Mouse (Mus musculus) granulocyte monocyte progenitor cell, adult 5-6 weeks (primary cell): ENCODE measurements at regions not wholly inside any gene's neighbourhood (a gene's known extent, or its start where the extent isn't known, plus 50 kb on each side); places are given as distances from the start of the nearest gene placed in this dataset.
A peak's percentile ranks its signal among the peaks of the same experiment; 100 is the strongest.
"Not testable (repeated sequence)": the region's sequence is repeated elsewhere in the genome, so short reads cannot be mapped to it uniquely, and the experiment has no call there.

Experiments
- ATAC-seq: replicated peaks from 2 replicates; pipeline ENCODE4 v1.8.0; 2016; ENCODE audit warnings: mild to moderate bottlenecking, moderate TSS enrichment, inconsistent platforms; ENCODE audit not compliant: poor library complexity, severe bottlenecking

GRCm38 (mm10) chr8:112427721-112428389, 142.0 kb upstream of the Cntnap4 start:
- ATAC-seq = no peak

DNA sequence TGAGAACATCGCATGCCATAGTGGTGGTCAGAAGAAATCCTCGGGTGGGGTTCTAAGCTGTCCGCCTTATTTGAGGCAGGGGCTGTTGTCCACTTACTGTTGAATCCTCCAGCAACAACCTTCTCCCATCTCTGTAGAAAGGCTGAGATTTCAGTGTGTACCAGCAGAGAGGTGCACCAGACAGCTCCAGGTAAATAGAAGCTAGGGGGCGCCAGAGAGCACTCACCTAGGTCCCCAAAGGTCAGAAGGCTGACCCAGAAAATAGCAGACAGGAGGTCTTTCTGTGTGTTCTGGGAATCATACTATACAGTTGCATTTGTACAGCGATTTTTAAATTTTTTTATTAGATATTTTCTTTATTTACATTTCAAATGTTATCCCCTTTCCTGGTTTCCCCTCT, 157.9 kb upstream of the Cntnap4 start:
- no peak for ATAC-seq

DNA sequence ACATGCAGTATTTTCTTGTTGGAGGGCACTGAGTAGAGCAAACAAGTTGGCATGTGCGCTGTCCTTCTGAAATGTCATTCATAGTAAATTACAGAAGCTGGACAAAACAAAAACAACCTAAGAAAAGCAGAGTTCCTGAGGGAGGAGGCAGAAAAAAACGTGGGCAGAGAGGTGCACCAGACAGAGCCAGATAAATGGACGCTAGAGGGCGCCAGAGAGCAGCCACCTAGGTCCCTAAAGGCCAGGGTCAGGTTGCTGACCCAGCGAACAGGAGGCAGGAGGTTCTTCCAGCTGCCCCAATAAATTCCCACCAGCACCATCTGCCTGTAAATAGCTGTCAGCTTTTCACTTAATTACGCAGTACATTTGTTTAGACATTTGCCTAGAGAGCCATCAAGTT, 158.6 kb upstream of the Cntnap4 start:
- ATAC-seq = peak; percentile 40; the same call in 1 of the 2 replicates

DNA sequence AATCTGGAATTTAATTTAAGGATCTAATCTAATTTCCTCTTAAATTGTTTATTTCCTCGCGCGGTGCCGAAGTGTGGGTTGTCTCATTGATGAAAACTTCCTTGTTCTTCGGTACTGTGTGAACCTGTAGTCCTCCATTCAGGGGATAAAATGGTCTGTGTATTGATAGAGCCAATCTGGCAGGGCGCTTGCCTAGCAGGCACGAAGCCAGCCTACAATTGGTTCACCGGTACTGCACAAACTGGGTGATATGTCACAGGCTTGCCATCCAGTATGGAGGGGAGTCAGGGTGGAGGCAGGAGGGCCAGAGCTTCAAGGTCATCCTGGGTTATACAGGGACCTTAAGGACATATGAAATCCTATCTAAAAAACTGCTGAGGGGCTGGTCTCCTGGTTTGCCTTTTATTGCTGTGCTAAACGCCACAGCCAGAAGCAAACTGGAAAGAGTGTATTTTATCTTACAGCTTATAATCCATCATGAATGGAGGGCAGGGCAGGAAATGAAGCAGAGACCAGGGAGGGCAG, 161.6 kb upstream of the Cntnap4 start:
- no peak for ATAC-seq

DNA sequence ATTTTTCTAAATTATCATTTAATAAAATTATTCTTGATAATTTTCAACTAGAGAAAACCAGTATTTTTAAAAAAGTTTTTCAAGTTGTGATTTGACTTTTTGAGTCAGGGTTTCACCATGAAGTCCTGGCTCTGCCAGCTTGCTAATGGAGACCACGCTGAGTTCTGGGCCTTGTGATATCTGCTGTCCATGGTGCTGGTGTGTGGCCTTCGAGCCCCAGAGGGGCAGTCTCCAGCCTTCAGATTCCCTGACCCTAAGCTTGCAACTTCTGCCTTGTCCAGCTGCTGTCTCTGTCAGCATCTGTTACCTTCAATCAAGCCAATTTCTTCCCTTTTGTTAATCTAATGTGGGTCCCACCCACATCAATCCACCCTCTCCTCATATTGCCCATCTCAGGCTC, 165.8 kb upstream of the Cntnap4 start:
- ATAC-seq = no peak

DNA sequence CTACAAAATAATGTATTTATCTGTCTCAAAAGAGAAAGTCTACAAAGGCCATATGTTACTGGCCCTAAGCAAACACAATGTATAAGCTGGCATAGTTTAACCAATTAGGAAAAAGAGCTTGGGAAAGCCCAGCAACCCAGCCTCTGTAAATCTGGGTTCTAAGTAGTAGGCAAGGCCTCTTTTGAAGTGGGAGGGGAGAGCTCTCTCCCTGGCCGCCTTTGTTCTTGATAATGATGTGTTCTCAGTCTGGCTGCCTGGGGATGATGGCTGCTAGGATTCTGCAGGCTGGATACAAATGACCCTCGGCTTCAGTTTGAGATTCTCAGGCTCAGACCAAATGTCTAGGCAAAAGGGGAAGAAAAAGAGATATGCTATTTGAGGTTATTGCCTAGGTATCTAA, 172.4 kb upstream of the Cntnap4 start:
- no peak for ATAC-seq

- no peak for ATAC-seq
Observed at GRCm38 (mm10) chr8:112390108-112390507, 179.7 kb upstream of the Cntnap4 start.

DNA sequence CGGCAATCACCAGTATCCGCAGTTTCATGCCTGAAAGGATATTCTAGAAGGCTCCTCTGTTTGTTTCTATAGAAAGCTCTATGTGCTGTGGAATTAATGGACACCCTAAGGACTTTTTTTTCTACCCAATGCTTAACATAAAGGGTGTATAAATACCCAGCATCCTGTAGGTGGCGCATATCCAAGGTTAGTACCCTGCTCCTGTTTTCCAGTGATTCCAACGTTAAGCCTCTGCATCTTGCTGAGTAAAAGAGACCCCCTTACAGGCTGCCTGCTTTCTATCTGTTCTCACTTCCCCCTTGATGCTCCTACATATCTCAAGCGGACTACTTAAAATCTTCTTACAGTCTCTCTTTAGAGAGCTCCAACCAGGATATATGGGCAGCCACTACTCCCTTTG, 221.5 kb upstream of the Cntnap4 start:
- no peak for ATAC-seq

DNA sequence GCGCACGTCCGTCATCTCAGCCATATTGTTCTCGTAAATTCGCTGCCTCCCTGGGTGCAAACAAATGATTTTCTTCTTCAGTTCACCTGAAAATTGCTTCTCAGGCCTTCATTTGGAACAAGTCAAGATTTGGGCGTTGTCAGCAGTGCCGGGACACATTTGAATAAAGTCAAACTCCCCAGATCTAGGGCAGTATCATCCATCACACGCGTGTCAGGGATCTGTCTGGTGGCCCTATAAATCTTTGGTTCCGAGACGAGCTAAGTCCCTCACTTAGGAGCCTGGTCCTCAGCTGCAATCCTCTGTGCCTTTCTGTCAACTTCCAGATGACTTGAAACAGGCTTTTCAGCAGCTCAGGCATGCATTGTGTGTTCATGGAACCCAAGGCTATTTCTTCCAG, 236.7 kb upstream of the Cntnap4 start:
- no peak for ATAC-seq

- no peak for ATAC-seq
Observed at GRCm38 (mm10) chr8:112332021-112332420, 237.8 kb upstream of the Cntnap4 start.

DNA sequence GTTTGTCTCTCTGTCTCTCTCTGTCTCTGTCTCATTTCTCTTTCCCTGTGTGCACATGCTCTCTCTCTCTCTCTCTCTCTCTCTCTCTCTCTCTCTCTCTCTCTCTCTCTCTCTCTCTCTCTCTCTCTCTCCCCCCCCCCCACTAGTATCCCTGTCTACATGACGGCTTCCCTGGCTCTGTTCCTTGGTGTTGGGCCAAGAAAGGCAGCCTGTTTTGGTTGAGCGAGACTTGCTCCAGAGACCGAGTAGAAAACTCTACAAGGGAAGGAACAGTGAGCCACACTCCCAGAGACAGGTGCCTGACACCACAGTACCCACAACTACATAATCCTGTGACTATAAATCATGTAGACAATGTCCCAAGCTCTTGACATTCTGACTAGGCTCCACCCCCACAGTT, 260.0 kb upstream of the Cntnap4 start:
- ATAC-seq = no peak

GRCm38 (mm10) chr8:112308354-112308753, 261.5 kb upstream of the Cntnap4 start:
- ATAC-seq = no peak

- ATAC-seq = 0 out of 2 replicates have a peak, but pooled peaks have one; percentile 25
Observed at GRCm38 (mm10) chr8:112297021-112297420, 272.8 kb upstream of the Cntnap4 start.

DNA sequence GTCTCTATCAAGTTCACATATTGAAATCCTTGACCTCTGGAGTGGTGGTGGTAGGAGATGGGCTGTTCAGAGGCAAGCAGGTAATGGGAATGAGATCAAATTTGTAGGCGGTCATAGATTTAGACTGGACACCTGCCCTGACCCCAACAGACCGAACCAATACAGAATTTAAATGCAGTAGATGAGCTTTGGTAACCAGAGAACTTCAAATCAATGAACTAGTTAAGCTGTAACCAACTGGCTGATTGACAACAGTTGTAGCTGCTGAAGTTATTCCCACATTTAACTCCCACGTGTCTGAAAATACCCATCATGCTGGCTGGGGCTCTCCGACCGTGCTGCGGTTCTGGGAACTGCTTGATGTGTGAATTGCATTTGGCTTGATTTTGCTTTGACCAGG, 268.5 kb upstream of the Gm6793 start:
- ATAC-seq = no peak

DNA sequence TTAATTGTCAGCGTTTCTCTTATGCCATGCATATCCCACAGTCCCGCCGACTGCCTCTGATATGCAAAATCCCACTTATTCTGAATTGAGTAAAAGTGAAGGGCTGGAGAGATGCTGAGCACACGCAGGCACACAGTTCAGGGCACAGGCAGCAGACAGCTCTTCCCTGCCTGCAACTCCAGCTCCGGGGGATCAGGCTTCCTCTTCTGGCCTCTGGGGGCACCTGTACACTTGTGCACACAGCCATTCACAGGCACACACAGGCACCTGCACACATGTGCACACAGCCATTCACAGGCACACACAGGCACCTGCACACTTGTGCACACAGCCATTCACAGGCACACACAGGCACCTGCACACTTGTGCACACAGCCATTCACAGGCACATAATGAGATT, 254.8 kb upstream of the Gm6793 start:
- no peak for ATAC-seq

GRCm38 (mm10) chr8:112269214-112269566, 254.4 kb upstream of the Gm6793 start:
- no peak for ATAC-seq

DNA sequence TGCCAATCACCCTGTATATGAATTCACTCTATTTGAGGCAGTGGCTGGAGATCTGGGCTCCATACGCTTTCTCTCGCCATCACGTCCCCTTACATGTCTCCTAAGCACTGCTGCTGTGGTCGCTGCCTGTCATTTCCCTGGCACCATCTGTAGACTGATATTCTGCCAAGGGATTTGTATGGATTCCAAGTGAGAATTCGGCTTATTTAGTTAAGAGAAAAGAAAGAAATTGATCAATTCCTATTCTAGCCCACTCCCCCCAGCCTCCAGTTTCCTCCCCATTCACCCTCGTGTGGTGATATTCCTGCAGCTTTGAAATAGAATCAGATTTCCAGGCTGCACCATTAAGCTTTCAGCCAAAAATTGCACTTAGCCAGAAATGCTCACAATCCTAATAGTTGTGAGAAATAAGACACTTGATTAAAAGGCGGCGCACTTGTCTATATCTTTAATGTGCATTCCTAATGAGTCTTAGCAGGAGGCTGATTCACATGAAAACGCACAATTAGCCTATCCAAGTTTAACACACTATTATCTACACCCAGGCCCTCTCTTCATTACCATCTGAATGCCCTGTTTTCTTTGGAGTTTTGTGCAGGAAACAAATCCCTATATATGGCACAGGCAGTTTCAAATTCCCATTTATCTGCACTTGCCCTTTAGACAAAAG, 253.8 kb upstream of the Gm6793 start:
- ATAC-seq = no peak

- no peak for ATAC-seq
Observed at GRCm38 (mm10) chr8:112257922-112258475, 243.2 kb upstream of the Gm6793 start.

DNA sequence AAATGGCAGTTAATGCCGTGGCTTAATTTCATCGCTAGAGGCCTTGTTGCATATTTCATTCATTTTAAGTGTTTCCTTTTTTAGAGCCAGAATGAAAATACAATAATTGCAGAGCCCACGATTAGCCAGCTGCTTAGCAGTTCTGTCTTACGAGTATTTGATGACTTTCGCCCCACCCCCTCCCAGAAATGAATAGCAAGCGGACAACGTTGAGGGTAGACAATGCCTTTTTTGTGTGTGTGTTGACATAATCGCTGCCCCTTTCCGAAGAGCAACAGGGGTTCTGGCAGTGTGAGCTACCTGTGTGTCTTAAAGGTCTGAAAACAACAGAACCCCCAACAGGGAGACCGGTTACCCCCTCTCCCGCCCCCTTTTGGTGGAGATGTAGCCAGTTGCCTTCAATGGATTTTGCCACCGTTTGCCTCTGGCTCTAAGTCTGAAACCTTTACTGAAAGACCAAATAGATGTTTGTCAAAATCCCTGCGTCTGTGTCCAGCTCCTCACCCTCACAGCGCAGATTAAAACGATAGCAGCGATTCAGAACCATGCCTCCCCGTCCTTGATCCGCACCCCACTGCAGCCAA, 242.6 kb upstream of the Gm6793 start:
- no peak for ATAC-seq

GRCm38 (mm10) chr8:112246629-112247028, 231.8 kb upstream of the Gm6793 start:
- not testable (repeated sequence) for ATAC-seq

DNA sequence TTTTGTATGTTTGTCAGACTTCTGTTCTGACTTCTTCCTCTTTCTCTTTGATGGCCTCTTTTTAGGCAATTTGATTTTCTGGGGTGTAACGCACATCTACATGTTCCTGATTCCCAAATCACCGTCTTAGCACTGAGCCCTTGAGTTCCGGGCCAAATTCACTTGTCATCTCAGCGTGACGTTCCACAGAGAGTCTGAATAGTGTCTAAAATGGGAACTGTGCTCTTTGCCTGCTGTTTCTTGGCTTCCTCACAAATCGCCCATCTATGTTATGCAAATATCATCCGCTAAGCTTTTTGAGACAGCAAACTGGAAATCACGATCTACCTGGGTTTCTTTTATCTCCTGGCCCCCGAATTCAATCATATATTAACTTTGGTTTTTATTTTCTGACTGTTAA, 223.8 kb upstream of the Gm6793 start:
- ATAC-seq = no peak
